Mouse (Mus musculus): ENCODE data around the gene Sptssb. TPM values are rescaled to one million over a fixed set of nuclear protein-coding genes. Genes with fewer than 3 reads are reported as not detected.
A peak's percentile ranks its signal among the peaks of the same experiment; 100 is the strongest.

The Sptssb gene
- 1 to 10 TPM; 3.1 to 8.3 TPM for total RNA-seq (2021)
- long read RNA-seq, experiment 1, partial matches to known transcripts: 0 of 3 reads
- long read RNA-seq, experiment 1, other reads (novel, unspliced or antisense): 2 of 3 reads
- long read RNA-seq, experiment 2, partial matches to known transcripts: 0 of 7 reads
- long read RNA-seq, experiment 2, other reads (novel, unspliced or antisense): 2 of 7 reads

GRCm38 (mm10) chr3:69859858-69860588 lies at the start of gene Sptssb:
Gene Sptssb, minus strand, starts transcription at chr3:69859940.
- peak; percentile 39 to 45 for DNase-seq (ENCODE audit: low spot score in 2 of 2)

GRCm38 (mm10) chr3:69908074-69908473 lies 48.3 kb upstream of the Sptssb start:
- DNase-seq (ENCODE audit: low spot score in 2 of 2): no peak

GRCm38 (mm10) chr3:69907564-69907963 lies 47.8 kb upstream of the Sptssb start:
- no peak for DNase-seq (ENCODE audit: low spot score in 2 of 2)

- DNase-seq (ENCODE audit: low spot score in 2 of 2): no peak
These were observed 43.2 kb upstream of the Sptssb start for GRCm38 (mm10) chr3:69902787-69903477.

- DNase-seq (ENCODE audit: low spot score in 2 of 2): no peak
These were observed 42.6 kb upstream of the Sptssb start for GRCm38 (mm10) chr3:69902382-69902781.

- no peak for DNase-seq (ENCODE audit: low spot score in 2 of 2)
These were observed 42.2 kb upstream of the Sptssb start for GRCm38 (mm10) chr3:69901874-69902381.

- DNase-seq (ENCODE audit: low spot score in 2 of 2): no peak
These were observed 40.6 kb upstream of the Sptssb start for GRCm38 (mm10) chr3:69900335-69900734.

- peak; percentile 48 to 49 for DNase-seq (ENCODE audit: low spot score in 2 of 2)
These were observed 38.3 kb upstream of the Sptssb start for GRCm38 (mm10) chr3:69897917-69898594.

- no peak for DNase-seq (ENCODE audit: low spot score in 2 of 2)
These were observed 35.8 kb upstream of the Sptssb start for GRCm38 (mm10) chr3:69895516-69895915.

- no peak for DNase-seq (ENCODE audit: low spot score in 2 of 2)
These were observed 32.7 kb upstream of the Sptssb start for GRCm38 (mm10) chr3:69892187-69893094.

GRCm38 (mm10) chr3:69885866-69886265 lies 26.1 kb upstream of the Sptssb start:
- no peak for DNase-seq (ENCODE audit: low spot score in 2 of 2)

GRCm38 (mm10) chr3:69883710-69884109 lies 24.0 kb upstream of the Sptssb start:
- DNase-seq (ENCODE audit: low spot score in 2 of 2): peak; percentile 35 to 49

- no peak for DNase-seq (ENCODE audit: low spot score in 2 of 2)
These were observed 17.8 kb upstream of the Sptssb start for GRCm38 (mm10) chr3:69877538-69877937.

- no peak for DNase-seq (ENCODE audit: low spot score in 2 of 2)
These were observed 15.0 kb upstream of the Sptssb start for GRCm38 (mm10) chr3:69874721-69875120.

GRCm38 (mm10) chr3:69872661-69873327 lies 13.1 kb upstream of the Sptssb start:
- no peak for DNase-seq (ENCODE audit: low spot score in 2 of 2)

GRCm38 (mm10) chr3:69871174-69871573 lies 11.4 kb upstream of the Sptssb start:
- no peak for DNase-seq (ENCODE audit: low spot score in 2 of 2)

GRCm38 (mm10) chr3:69869702-69870101 lies 10.0 kb upstream of the Sptssb start:
- DNase-seq (ENCODE audit: low spot score in 2 of 2): no peak

GRCm38 (mm10) chr3:69861789-69862395 lies 2.2 kb upstream of the Sptssb start:
- DNase-seq (ENCODE audit: low spot score in 2 of 2): no peak
